Mouse (Mus musculus): ENCODE data around the gene Cry2. TPM values are rescaled to one million over a fixed set of nuclear protein-coding genes. Genes with fewer than 3 reads are reported as not detected.

Gene Cry2
- polyA plus RNA-seq, 1 experiment from 2014 or later: 19.0 TPM

- Histone ChIP-seq H3K27me3 (replicated peaks) (peaks cover 12% of the 10 kb centered on the region), H3K9ac (peak overlapping the region; percentile 91), H3K9me3 (no peaks in the 10 kb centered on the region), H3K4me1 (peaks cover 85% of the 10 kb centered on the region), H3K36me3 (peaks cover 4% of the 10 kb centered on the region; the same call in 1 of the 2 replicates), H3K4me3 (peak overlapping the region; percentile 90), H3K27ac (replicated peaks) (peak overlapping the region; percentile 75), H3K4me2 (peak overlapping the region; percentile 87)
- 46% methylated on average over 21 of the region's 21 CpGs for WGBS
- no peak for ATAC-seq (ENCODE audit: extremely low read depth, insufficient number of reproducible peaks, low FRiP score, low TSS enrichment)
These were observed 2.9 kb downstream of the Cry2 start for GRCm38 (mm10) chr2:92430723-92431541.

GRCm38 (mm10) chr2:92430089-92430488, 3.8 kb downstream of the Cry2 start:
- H3K9me3 ChIP-seq: no peaks in the 10 kb centered on the region
- H3K27ac ChIP-seq (replicated peaks): no peak overlapping the region
- H3K4me3 ChIP-seq: no peak overlapping the region
- no peak overlapping the region for H3K4me2 ChIP-seq
- ATAC-seq (ENCODE audit: extremely low read depth, insufficient number of reproducible peaks, low FRiP score, low TSS enrichment): no peak
- peak overlapping the region; percentile 48 for H3K9ac ChIP-seq
- 59% methylated on average over 2 of the region's 2 CpGs for WGBS
- peaks cover 9% of the 10 kb centered on the region for H3K36me3 ChIP-seq
- H3K4me1 ChIP-seq: peaks cover 93% of the 10 kb centered on the region
- peaks cover 5% of the 10 kb centered on the region for H3K27me3 ChIP-seq (replicated peaks)

GRCm38 (mm10) chr2:92427882-92428281, 6.0 kb downstream of the Cry2 start:
- no peaks in the 10 kb centered on the region for H3K9me3 ChIP-seq
- peaks cover 100% of the 10 kb centered on the region for H3K4me1 ChIP-seq
- ATAC-seq (ENCODE audit: extremely low read depth, insufficient number of reproducible peaks, low FRiP score, low TSS enrichment): peak; percentile 26; the same call in 1 of the 2 replicates
- H3K27ac ChIP-seq (replicated peaks): peak overlapping the region; percentile 55
- H3K27me3 ChIP-seq (replicated peaks): no peaks in the 10 kb centered on the region
- H3K4me2 ChIP-seq: 0 out of 2 replicates have a peak overlapping the region, but pooled peaks have one; percentile 4
- peak overlapping the region; percentile 37; the same call in 1 of the 2 replicates for H3K9ac ChIP-seq
- H3K4me3 ChIP-seq: no peak overlapping the region
- peaks cover 26% of the 10 kb centered on the region for H3K36me3 ChIP-seq
- 38% methylated on average over 6 of the region's 6 CpGs for WGBS

DNA sequence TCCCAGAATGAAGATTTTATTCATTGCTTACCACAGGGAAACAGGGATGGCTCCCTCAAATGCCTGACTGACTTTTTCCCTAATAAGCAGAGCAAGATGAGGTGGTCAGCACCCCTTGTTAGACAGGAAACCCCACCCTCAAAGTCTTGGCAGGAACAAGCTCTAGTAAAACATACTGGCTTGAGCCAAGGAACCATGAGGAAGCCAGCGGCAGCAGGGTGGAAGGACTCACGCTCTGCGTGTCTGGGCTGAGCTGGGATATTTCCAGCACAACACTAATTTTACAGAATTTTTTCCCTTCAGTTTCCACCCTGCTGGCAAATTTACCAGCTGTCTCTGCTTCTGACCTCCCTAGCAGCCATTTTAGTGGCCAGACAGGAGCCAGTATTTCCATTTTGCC, 7.4 kb downstream of the Cry2 start:
- Histone ChIP-seq H3K9ac (no peak overlapping the region; the same call in 1 of the 2 replicates), H3K4me3 (no peak overlapping the region), H3K9me3 (no peaks in the 10 kb centered on the region), H3K36me3 (peaks cover 41% of the 10 kb centered on the region), H3K4me1 (peaks cover 91% of the 10 kb centered on the region), H3K27me3 (replicated peaks) (no peaks in the 10 kb centered on the region), H3K27ac (replicated peaks) (peak overlapping the region; percentile 94), H3K4me2 (no peak overlapping the region)
- WGBS: 65% methylated on average over 3 of the region's 3 CpGs
- no peak for ATAC-seq (ENCODE audit: extremely low read depth, insufficient number of reproducible peaks, low FRiP score, low TSS enrichment)

DNA sequence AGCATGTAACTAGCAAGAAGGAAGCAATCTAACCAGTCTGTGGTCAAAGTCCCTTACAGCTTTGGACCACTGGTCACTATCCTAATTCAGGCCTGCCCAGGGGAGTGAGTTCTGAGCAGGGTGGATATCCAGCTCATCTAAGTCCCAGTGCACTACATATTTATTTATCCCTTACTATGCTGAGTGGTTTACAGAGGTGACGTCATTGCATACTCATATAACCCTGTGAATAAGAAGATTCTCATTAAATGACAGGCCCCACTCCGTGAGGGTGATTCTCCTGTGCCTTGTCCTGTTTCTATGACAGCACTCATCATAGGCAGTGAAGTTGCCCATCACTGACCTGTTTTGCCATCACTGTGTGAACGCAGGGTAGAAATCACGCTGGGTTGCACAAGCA, 8.5 kb downstream of the Cry2 start:
- ATAC-seq (ENCODE audit: extremely low read depth, insufficient number of reproducible peaks, low FRiP score, low TSS enrichment): no peak
- peaks cover 52% of the 10 kb centered on the region for H3K36me3 ChIP-seq
- 88% methylated on average over 4 of the region's 4 CpGs for WGBS
- H3K27me3 ChIP-seq (replicated peaks): no peaks in the 10 kb centered on the region
- peak overlapping the region; percentile 60 for H3K9ac ChIP-seq
- H3K9me3 ChIP-seq: no peaks in the 10 kb centered on the region
- peak overlapping the region; percentile 21; the same call in 1 of the 2 replicates for H3K4me2 ChIP-seq
- peak overlapping the region; percentile 94 for H3K27ac ChIP-seq (replicated peaks)
- peaks cover 80% of the 10 kb centered on the region for H3K4me1 ChIP-seq
- H3K4me3 ChIP-seq: no peak overlapping the region

- Histone ChIP-seq H3K27me3 (replicated peaks) (no peaks in the 10 kb centered on the region), H3K4me3 (no peak overlapping the region), H3K9me3 (no peaks in the 10 kb centered on the region), H3K4me2 (peak overlapping the region; percentile 21; the same call in 1 of the 2 replicates), H3K4me1 (peaks cover 73% of the 10 kb centered on the region), H3K9ac (peak overlapping the region; percentile 60), H3K27ac (replicated peaks) (peak overlapping the region; percentile 94), H3K36me3 (peaks cover 58% of the 10 kb centered on the region)
- WGBS: 67% methylated on average over 9 of the region's 9 CpGs
- ATAC-seq (ENCODE audit: extremely low read depth, insufficient number of reproducible peaks, low FRiP score, low TSS enrichment): no peak
These were observed 9.2 kb downstream of the Cry2 start for GRCm38 (mm10) chr2:92424462-92425308.

DNA sequence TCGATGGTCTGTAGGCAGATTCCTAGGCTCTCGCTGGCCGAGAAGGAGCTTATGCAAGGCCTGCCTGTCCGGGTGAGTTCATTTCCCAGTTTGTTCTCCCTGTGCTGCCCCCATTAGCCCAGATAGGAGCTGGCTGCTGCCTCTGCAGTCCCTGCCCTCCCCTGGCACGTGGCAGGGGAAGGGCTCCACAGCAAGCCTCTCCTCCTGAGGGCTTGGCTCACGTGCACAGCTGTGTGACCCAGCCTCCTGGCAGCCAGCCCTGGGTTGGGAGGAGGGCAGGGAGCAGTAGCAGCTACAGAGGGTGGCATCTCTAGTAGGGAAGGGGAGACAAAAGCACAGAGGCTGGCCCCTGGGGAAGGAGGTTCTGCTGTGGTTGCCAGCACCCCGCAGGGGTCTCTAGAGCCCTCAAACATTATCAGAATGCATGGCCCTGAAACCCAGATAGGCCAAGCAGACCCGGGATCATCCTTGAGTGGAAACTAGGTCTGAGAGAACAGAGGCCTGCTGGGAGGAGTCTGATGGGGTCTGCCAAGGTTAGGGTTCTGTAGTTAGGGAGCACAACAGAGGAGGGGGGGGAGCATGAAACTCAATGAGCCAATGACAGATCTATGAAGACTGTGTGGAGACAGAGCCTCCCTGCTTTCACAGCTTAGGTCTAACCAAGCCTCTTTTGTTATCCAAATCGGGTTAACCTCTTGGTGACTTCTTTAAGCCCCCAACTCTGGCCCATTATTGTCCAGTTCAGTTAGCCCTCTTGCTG, 10.0 kb downstream of the Cry2 start:
- H3K27me3 ChIP-seq (replicated peaks): no peaks in the 10 kb centered on the region
- H3K9ac ChIP-seq: no peak overlapping the region; the same call in 1 of the 2 replicates
- peaks cover 66% of the 10 kb centered on the region for H3K36me3 ChIP-seq
- 63% methylated on average over 9 of the region's 9 CpGs for WGBS
- no peak overlapping the region for H3K4me2 ChIP-seq
- H3K9me3 ChIP-seq: no peaks in the 10 kb centered on the region
- ATAC-seq (ENCODE audit: extremely low read depth, insufficient number of reproducible peaks, low FRiP score, low TSS enrichment): peak; percentile 49; the same call in 1 of the 2 replicates
- H3K4me1 ChIP-seq: peaks cover 65% of the 10 kb centered on the region
- H3K27ac ChIP-seq (replicated peaks): peak overlapping the region; percentile 94
- H3K4me3 ChIP-seq: no peak overlapping the region

GRCm38 (mm10) chr2:92423156-92423555, 10.7 kb downstream of the Cry2 start:
- H3K9ac ChIP-seq: no peak overlapping the region; the same call in 1 of the 2 replicates
- H3K4me3 ChIP-seq: no peak overlapping the region
- no peak overlapping the region for H3K4me2 ChIP-seq
- peaks cover 58% of the 10 kb centered on the region for H3K4me1 ChIP-seq
- no peak for ATAC-seq (ENCODE audit: extremely low read depth, insufficient number of reproducible peaks, low FRiP score, low TSS enrichment)
- H3K27ac ChIP-seq (replicated peaks): peak overlapping the region; percentile 94
- H3K9me3 ChIP-seq: no peaks in the 10 kb centered on the region
- H3K36me3 ChIP-seq: peaks cover 74% of the 10 kb centered on the region
- no peaks in the 10 kb centered on the region for H3K27me3 ChIP-seq (replicated peaks)
- 90% methylated on average over 9 of the region's 9 CpGs for WGBS

- WGBS: 68% methylated on average over 10 of the region's 10 CpGs
- Histone ChIP-seq H3K27me3 (replicated peaks) (no peaks in the 10 kb centered on the region), H3K4me3 (no peak overlapping the region), H3K27ac (replicated peaks) (no peak overlapping the region), H3K9ac (no peak overlapping the region), H3K36me3 (peaks cover 80% of the 10 kb centered on the region), H3K4me2 (no peak overlapping the region), H3K4me1 (peaks cover 52% of the 10 kb centered on the region), H3K9me3 (no peaks in the 10 kb centered on the region)
- ATAC-seq (ENCODE audit: extremely low read depth, insufficient number of reproducible peaks, low FRiP score, low TSS enrichment): no peak
These were observed 11.3 kb downstream of the Cry2 start for GRCm38 (mm10) chr2:92422388-92423135.

DNA sequence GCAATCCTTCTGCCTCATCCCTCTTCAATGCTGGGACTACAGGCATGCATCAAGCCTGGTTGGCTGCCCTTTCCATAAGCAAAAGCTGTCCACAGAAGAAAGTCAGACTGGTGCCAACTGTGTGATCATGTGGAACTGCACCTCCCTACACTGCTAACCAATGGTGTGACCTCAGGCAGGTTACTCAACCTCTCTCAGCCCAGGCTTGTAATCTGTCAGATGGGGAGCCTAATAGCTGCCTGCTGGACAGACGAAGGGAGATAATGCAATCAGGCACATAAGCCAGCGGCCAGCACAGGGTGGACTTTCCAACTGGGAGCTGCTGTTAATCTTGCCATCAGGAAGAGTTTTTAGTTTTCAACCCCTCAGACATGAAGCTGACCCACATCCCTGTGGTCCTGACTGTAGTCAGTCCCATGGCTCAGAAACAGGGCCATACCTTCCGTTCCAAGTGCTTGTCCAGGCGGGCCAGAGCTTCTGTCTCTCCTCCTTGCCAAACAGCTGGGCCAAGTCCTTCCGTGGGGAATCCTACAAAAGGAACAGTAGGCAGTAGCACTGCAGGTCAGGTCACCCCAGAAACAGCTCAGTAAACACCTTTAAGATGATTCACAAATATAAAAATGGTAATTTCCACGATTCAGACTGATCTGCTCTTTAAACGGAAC, 12.0 kb downstream of the Cry2 start:
- ATAC-seq (ENCODE audit: extremely low read depth, insufficient number of reproducible peaks, low FRiP score, low TSS enrichment): no peak
- no peak overlapping the region for H3K4me3 ChIP-seq

More for the DNA sequence above, 12.0 kb downstream of the Cry2 start:
- Histone ChIP-seq H3K36me3 (peaks cover 87% of the 10 kb centered on the region), H3K9me3 (no peaks in the 10 kb centered on the region), H3K27me3 (replicated peaks) (no peaks in the 10 kb centered on the region), H3K27ac (replicated peaks) (no peak overlapping the region), H3K4me2 (no peak overlapping the region), H3K9ac (no peak overlapping the region), H3K4me1 (peaks cover 45% of the 10 kb centered on the region)
- WGBS: 92% methylated on average over 7 of the region's 7 CpGs

All from heart, embryonic 13.5 days (tissue).